8 mouse cellular contexts compared by ENCODE assay signal in genomic region chr4:136741840-136742239, GRCm38 (mm10).
DNase-seq lines count a peak whose midpoint lies in the region; ATAC-seq and TF ChIP-seq lines count a peak whose summit lies in the region.

No protein-coding gene starts in this region.

- DNase-seq in gastrocnemius, adult 2 months = no peak
- DNase-seq in gastrocnemius, adult 8-10 months (ENCODE audit: low spot score in 2 of 2) = no peak
- DNase-seq in embryonic facial prominence, embryonic 10.5 days (ENCODE audit: low spot score) = no peak
- DNase-seq in midbrain, embryonic 10.5 days (ENCODE audit: low spot score) = no peak
- DNase-seq in thymus, postnatal 25 days = no peak
- no peak for DNase-seq in liver, postnatal 0 days
- no peak for DNase-seq in kidney, adult 11 months

- H3K4me3 ChIP-seq in gastrocnemius, adult 2 months = no peak overlapping the region
- H3K4me3 ChIP-seq in embryonic facial prominence, embryonic 10.5 days = no peak overlapping the region
- no peak overlapping the region for H3K4me3 ChIP-seq in hindbrain, embryonic 15.5 days
- no peak overlapping the region for H3K4me3 ChIP-seq in midbrain, embryonic 10.5 days
- H3K4me3 ChIP-seq in liver, postnatal 0 days (ENCODE audit: low read depth, low read length) = no peak overlapping the region

- no peaks in the 10 kb centered on the region for H3K9me3 ChIP-seq in embryonic facial prominence, embryonic 10.5 days
- H3K9me3 ChIP-seq in hindbrain, embryonic 15.5 days = no peaks in the 10 kb centered on the region
- no peaks in the 10 kb centered on the region for H3K9me3 ChIP-seq in midbrain, embryonic 10.5 days (replicated peaks)
- no peaks in the 10 kb centered on the region for H3K9me3 ChIP-seq in liver, postnatal 0 days (ENCODE audit: low read length)

- peaks cover 93% of the 10 kb centered on the region for H3K4me1 ChIP-seq in embryonic facial prominence, embryonic 10.5 days
- peaks cover 59% of the 10 kb centered on the region for H3K4me1 ChIP-seq in hindbrain, embryonic 15.5 days (replicated peaks)
- peaks cover 100% of the 10 kb centered on the region for H3K4me1 ChIP-seq in midbrain, embryonic 10.5 days
- no peaks in the 10 kb centered on the region for H3K4me1 ChIP-seq in liver, postnatal 0 days (ENCODE audit: insufficient read depth)

- H3K36me3 ChIP-seq in embryonic facial prominence, embryonic 10.5 days (replicated peaks) = peaks cover 7% of the 10 kb centered on the region; the same call in 1 of the 2 replicates
- no peaks in the 10 kb centered on the region for H3K36me3 ChIP-seq in hindbrain, embryonic 15.5 days
- peaks cover 36% of the 10 kb centered on the region for H3K36me3 ChIP-seq in midbrain, embryonic 10.5 days
- H3K36me3 ChIP-seq in liver, postnatal 0 days (replicated peaks; ENCODE audit: insufficient read depth, low read length) = no peaks in the 10 kb centered on the region

- no peak for TF ChIP-seq EP300 in liver, postnatal 0 days (IDR thresholded peaks at IDR 0.05; ENCODE audit: low read depth)

- no peak for TF ChIP-seq CTCF in gastrocnemius, adult 2 months (IDR thresholded peaks at IDR 0.05)
- TF ChIP-seq CTCF in liver, postnatal 0 days (IDR thresholded peaks at IDR 0.05; ENCODE audit: low read depth) = no peak

- no peak for ATAC-seq in hindbrain, embryonic 15.5 days (ENCODE audit: low FRiP score, low read depth)
- ATAC-seq in liver, postnatal 0 days = no peak

- no peaks in the 10 kb centered on the region for H3K27me3 ChIP-seq in embryonic facial prominence, embryonic 10.5 days (replicated peaks; ENCODE audit: low read depth, poor library complexity, severe bottlenecking)
- H3K27me3 ChIP-seq in hindbrain, embryonic 15.5 days = no peaks in the 10 kb centered on the region
- no peaks in the 10 kb centered on the region for H3K27me3 ChIP-seq in midbrain, embryonic 10.5 days (ENCODE audit: low read depth, poor library complexity, severe bottlenecking)
- no peaks in the 10 kb centered on the region for H3K27me3 ChIP-seq in liver, postnatal 0 days (ENCODE audit: insufficient read depth, low read length)

- 75% methylated on average over 14 of the region's 14 CpGs for WGBS in embryonic facial prominence, embryonic 10.5 days
- WGBS in hindbrain, embryonic 15.5 days = 40% methylated on average over 14 of the region's 14 CpGs
- WGBS in midbrain, embryonic 10.5 days = 73% methylated on average over 14 of the region's 14 CpGs
- 77% methylated on average over 14 of the region's 14 CpGs for WGBS in liver, postnatal 0 days (ENCODE audit: insufficient replicate concordance)

- H3K27ac ChIP-seq in gastrocnemius, adult 2 months = peak overlapping the region; percentile 31; the same call in 1 of the 2 replicates
- H3K27ac ChIP-seq in embryonic facial prominence, embryonic 10.5 days (replicated peaks) = peak overlapping the region; percentile 58; the same call in 1 of the 2 replicates
- peak overlapping the region; percentile 61 for H3K27ac ChIP-seq in hindbrain, embryonic 15.5 days (replicated peaks)
- peak overlapping the region; percentile 74 for H3K27ac ChIP-seq in midbrain, embryonic 10.5 days (replicated peaks)
- no peak overlapping the region for H3K27ac ChIP-seq in liver, postnatal 0 days (ENCODE audit: low read depth)

- intact Hi-C loops in gastrocnemius, adult 2 months (cut with DNase I) = no loop called here

- no peak overlapping the region for H3K4me2 ChIP-seq in hindbrain, embryonic 15.5 days
- no peak overlapping the region for H3K4me2 ChIP-seq in liver, postnatal 0 days (ENCODE audit: low read depth, low read length)

- no peak overlapping the region for H3K9ac ChIP-seq in hindbrain, embryonic 15.5 days
- no peak overlapping the region for H3K9ac ChIP-seq in liver, postnatal 0 days (replicated peaks)
